Mouse (Mus musculus) lung, postnatal 0 days (tissue): ENCODE measurements at regions not wholly inside any gene's neighbourhood (a gene's known extent, or its start where the extent isn't known, plus 50 kb on each side); places are given as distances from the start of the nearest gene placed in this dataset.

Experiments used
- ATAC-seq: fragments of 200-750 bp; cut with Nextera tagmentation; 2 replicates; pipeline ENCODE4 v1.8.0; 2017; ENCODE audit warnings: moderate library complexity
- DNase-seq: peaks from one replicate; pipeline ENCODE4 v3.0.0-alpha.2; 2016; ENCODE audit warnings: low spot score
- H3K27ac ChIP-seq: fragments of 300-500 bp; sonication (generic); 2 replicates; pipeline ENCODE4 v1.5.1; 2014; ENCODE audit warnings: antibody characterized with exemption, mild to moderate bottlenecking, low read length, mixed read lengths
- H3K27me3 ChIP-seq: fragments of 300-500 bp; sonication (generic); replicated peaks from 2 replicates; pipeline ENCODE4 v1.6.1; 2014; ENCODE audit warnings: low read length, mixed read lengths; ENCODE audit not compliant: insufficient read depth
- H3K36me3 ChIP-seq: fragments of 300-500 bp; sonication (generic); 2 replicates; pipeline ENCODE4 v1.6.1; 2014; ENCODE audit warnings: low read length, mixed read lengths; ENCODE audit not compliant: insufficient read depth
- H3K4me1 ChIP-seq: fragments of 300-500 bp; sonication (generic); 2 replicates; pipeline ENCODE4 v1.6.1; 2014; ENCODE audit warnings: antibody characterized with exemption, low read depth, low read length, mixed read lengths; ENCODE audit not compliant: insufficient read depth
- H3K4me2 ChIP-seq: fragments of 300-500 bp; sonication (generic); replicated peaks from 2 replicates; pipeline ENCODE4 v1.6.1; 2014; ENCODE audit warnings: low read depth, mild to moderate bottlenecking, low read length, moderate library complexity, mixed read lengths
- H3K4me3 ChIP-seq: fragments of 300-500 bp; sonication (generic); 2 replicates; pipeline ENCODE4 v1.5.1; 2014; ENCODE audit warnings: low read depth, low read length
- H3K9ac ChIP-seq: fragments of 300-500 bp; sonication (generic); replicated peaks from 2 replicates; pipeline ENCODE4 v1.6.1; 2014; ENCODE audit warnings: low read depth, mild to moderate bottlenecking
- H3K9me3 ChIP-seq: fragments of 300-500 bp; sonication (generic); 2 replicates; pipeline ENCODE4 v1.6.1; 2016; ENCODE audit warnings: low read length, mixed read lengths
- CTCF ChIP-seq: IDR thresholded peaks from 2 replicates; pipeline ENCODE4 v1.5.1; 2016; ENCODE audit warnings: antibody characterized with exemption, mild to moderate bottlenecking
- EP300 ChIP-seq: IDR thresholded peaks from 2 replicates; pipeline ENCODE4 v1.6.1; 2016; ENCODE audit warnings: antibody characterized with exemption, mild to moderate bottlenecking, control low read depth
- WGBS: fragments of 180-500 bp; shearing (Covaris S2); extraction: QIAGEN DNeasy Blood & Tissue Kit; methylation state at CpG from one replicate; pipeline ENCODE4 v1.1.7; 2014; 5-methylcytosine and 5-hydroxymethylcytosine counted together

DNA sequence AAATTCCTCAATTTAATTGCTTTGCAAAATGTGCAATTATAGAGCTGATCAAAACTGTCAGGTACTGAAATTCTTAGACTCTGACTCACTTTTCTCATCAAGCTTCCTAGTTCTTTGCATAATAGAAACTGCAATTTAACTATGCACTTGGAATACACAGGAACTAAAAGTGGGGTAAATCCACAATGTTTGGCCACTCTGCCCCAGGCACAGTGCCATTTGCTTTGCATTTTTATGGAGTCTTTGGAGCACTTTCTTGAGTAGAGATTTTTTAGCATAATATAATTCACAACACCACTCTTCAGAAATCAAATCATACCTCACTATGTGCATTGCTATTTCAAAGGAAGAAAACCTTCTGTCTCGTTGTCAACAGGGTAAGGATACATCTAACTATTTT, 414.5 kb upstream of the A730009L09Rik start:
- Histone ChIP-seq H3K4me2 (no peak overlapping the region), H3K4me3 (no peak overlapping the region), H3K27me3 (no peaks in the 10 kb centered on the region), H3K9ac (no peak overlapping the region), H3K27ac (no peak overlapping the region), H3K9me3 (no peaks in the 10 kb centered on the region), H3K4me1 (no peaks in the 10 kb centered on the region), H3K36me3 (no peaks in the 10 kb centered on the region)
- ATAC-seq (no peak), DNase-seq (no peak)
- WGBS, result 61% methylated on average over 1 of the region's 1 CpGs
- no peak for TF ChIP-seq CTCF
- no peak for TF ChIP-seq EP300

DNA sequence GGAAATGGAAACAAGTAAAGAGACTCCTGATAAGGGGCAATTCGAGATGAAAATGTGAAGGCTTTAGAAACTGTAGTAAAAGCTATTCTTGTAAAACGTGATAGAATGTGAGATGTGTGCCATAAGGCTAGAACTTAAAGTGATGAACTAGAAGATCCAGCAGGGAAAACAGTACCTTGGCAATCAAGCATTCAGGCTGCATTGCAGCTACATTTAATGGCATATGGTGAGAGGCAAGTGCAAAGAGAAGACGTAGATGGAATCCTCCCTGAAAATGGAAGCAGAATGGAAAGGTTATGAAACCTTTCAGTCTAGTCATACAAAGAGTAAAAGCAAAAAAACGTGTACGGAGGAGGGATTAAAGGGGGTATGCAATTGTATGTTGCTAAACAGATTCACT, 403.3 kb upstream of the A730009L09Rik start:
- no peak for DNase-seq
- WGBS, result 57% methylated on average over 5 of the region's 5 CpGs

DNA sequence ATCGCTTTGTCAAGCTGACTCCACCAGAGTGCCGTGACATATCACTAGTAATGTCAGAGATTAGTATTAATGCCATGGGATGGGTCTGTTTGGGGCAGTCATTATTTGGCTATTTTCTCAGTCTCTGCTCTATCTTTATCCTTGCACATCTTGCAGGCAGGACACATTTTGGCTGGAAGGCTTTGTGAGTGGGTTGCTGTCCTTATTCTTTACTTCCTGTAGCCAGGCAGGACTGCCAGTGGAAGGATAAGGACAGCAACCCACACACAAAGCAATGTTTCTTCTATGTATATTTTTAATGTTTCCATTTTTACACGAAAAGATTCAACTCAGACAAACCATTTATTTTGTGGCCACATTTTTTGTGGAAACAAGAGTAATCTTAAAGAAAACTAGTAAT, 397.4 kb upstream of the A730009L09Rik start:
- no peaks in the 10 kb centered on the region for H3K4me1 ChIP-seq
- H3K4me2 ChIP-seq, result no peak overlapping the region
- no peak for ATAC-seq
- H3K27me3 ChIP-seq, result no peaks in the 10 kb centered on the region
- no peak overlapping the region for H3K9ac ChIP-seq
- no peaks in the 10 kb centered on the region for H3K36me3 ChIP-seq
- DNase-seq, result no peak
- no peak for TF ChIP-seq EP300
- no peak for TF ChIP-seq CTCF
- H3K4me3 ChIP-seq, result no peak overlapping the region
- 72% methylated on average over 3 of the region's 3 CpGs for WGBS
- H3K9me3 ChIP-seq, result no peaks in the 10 kb centered on the region
- no peak overlapping the region for H3K27ac ChIP-seq

More for the DNA sequence above, 403.3 kb upstream of the A730009L09Rik start:
- Histone ChIP-seq H3K27me3 (no peaks in the 10 kb centered on the region), H3K9ac (no peak overlapping the region), H3K27ac (no peak overlapping the region), H3K9me3 (no peaks in the 10 kb centered on the region), H3K4me3 (no peak overlapping the region), H3K4me1 (no peaks in the 10 kb centered on the region), H3K36me3 (no peaks in the 10 kb centered on the region), H3K4me2 (no peak overlapping the region)
- no peak for ATAC-seq
- TF ChIP-seq EP300 (no peak), CTCF (no peak)

DNA sequence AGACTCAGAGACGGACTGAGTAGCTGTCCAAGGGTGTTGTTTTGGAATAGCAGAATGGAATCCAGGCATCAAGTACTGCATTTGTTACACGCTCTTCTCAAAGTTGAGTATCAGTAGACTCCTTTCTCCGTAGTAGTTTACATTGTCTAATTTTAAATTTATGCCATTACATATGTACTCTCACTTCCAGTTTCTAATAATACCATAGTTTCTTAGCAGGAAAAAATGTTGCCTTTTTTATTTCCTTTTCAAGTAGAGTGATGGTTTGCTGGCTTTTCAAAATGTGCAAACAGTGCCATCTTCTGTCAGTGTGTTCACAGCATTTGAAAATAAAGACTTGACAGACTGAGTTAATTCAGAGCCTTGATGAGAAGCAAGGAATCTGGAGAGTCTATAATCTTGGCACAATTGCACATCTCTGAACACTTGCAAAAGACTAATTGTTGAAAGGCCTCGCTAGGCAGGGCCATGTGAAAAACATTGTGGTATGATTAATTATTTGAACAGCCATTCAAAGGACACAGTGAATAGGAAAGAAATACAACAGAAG, 379.2 kb upstream of the A730009L09Rik start:
- H3K27ac ChIP-seq, result no peak overlapping the region
- H3K27me3 ChIP-seq, result no peaks in the 10 kb centered on the region
- ATAC-seq (no peak), DNase-seq (no peak)
- H3K4me1 ChIP-seq, result no peaks in the 10 kb centered on the region
- no peak overlapping the region for H3K4me3 ChIP-seq
- 48% methylated on average over 4 of the region's 4 CpGs for WGBS
- TF ChIP-seq EP300 (no peak), CTCF (peak; percentile 34; the same call in 1 of the 2 replicates)
- no peaks in the 10 kb centered on the region for H3K9me3 ChIP-seq
- H3K36me3 ChIP-seq, result no peaks in the 10 kb centered on the region
- H3K4me2 ChIP-seq, result no peak overlapping the region
- H3K9ac ChIP-seq, result no peak overlapping the region

DNA sequence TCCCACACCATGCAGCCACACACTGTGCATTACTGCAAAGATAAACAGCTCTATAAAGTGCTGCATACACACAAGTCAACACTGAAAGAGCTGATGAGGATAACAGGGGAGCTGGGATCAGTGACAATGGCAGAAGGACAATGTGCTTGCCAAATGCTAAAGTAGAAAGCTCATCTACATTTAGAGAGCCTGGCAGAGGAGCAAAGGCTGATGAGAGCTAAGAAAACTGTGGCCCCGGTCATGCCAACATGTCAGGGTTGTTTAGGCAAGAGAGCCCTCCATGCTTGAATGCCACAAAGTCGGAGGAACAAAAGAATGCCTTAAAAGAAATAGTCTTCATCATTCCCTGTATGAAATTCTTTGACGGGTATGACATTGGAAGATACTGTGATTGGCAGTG, 363.0 kb upstream of the A730009L09Rik start:
- 68% methylated on average over 3 of the region's 3 CpGs for WGBS
- H3K9me3 ChIP-seq, result no peaks in the 10 kb centered on the region
- no peaks in the 10 kb centered on the region for H3K36me3 ChIP-seq
- no peak overlapping the region for H3K4me2 ChIP-seq
- no peak overlapping the region for H3K9ac ChIP-seq
- ATAC-seq, result no peak
- H3K4me3 ChIP-seq, result no peak overlapping the region
- no peak for TF ChIP-seq EP300
- no peak for TF ChIP-seq CTCF
- DNase-seq, result no peak
- no peak overlapping the region for H3K27ac ChIP-seq
- H3K27me3 ChIP-seq, result no peaks in the 10 kb centered on the region
- no peaks in the 10 kb centered on the region for H3K4me1 ChIP-seq

DNA sequence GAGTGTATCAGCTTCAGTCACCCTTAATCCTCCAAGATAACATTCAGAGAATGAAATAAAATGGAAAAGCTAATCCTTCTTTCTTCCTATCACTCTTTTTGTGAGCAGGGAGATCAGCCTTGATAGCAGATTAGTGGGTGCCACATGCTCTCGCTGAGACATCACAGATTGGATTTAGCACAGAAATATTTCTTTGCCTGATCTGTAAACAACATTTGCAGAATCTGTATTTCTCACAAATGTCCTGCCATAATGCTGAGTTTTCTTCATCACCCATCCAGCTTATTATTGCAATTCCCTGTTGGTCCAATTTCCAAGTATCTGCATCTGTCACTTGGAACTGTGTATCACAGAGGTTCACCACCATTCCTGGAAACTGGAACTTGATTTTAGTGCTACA, 342.8 kb upstream of the A730009L09Rik start:
- Histone ChIP-seq H3K9me3 (no peaks in the 10 kb centered on the region), H3K9ac (no peak overlapping the region), H3K4me1 (no peaks in the 10 kb centered on the region), H3K27me3 (no peaks in the 10 kb centered on the region), H3K36me3 (no peaks in the 10 kb centered on the region), H3K4me3 (no peak overlapping the region), H3K4me2 (no peak overlapping the region), H3K27ac (no peak overlapping the region)
- ATAC-seq, result no peak
- no peak for TF ChIP-seq CTCF
- TF ChIP-seq EP300, result no peak
- DNase-seq, result no peak
- 62% methylated on average over 1 of the region's 1 CpGs for WGBS
